Mouse (Mus musculus) cerebellum, adult 2 months (tissue): ENCODE results near the gene Scube2.

Source experiments
- CTCF ChIP-seq: fragments of 200-500 bp; IDR thresholded peaks from 2 replicates; pipeline ENCODE4 v1.5.1; 2011; ENCODE audit warnings: low read depth, mild to moderate bottlenecking, control low read depth, low read length, moderate library complexity, borderline replicate concordance; ENCODE audit not compliant: insufficient read depth
- POLR2A ChIP-seq: fragments of 200-500 bp; IDR thresholded peaks from 2 replicates; pipeline ENCODE4 v1.6.1; 2011; ENCODE audit warnings: low read length, control low read depth, borderline replicate concordance; ENCODE audit not compliant: insufficient read depth

GRCm38 (mm10) chr7:109804355-109804754 lies 61.1 kb downstream of the Scube2 start:
- no peak for TF ChIP-seq POLR2A
- no peak for TF ChIP-seq CTCF
